Mouse (Mus musculus) bone marrow macrophage, adult 2 months (primary cell): ENCODE measurements at regions not wholly inside any gene's neighbourhood (a gene's known extent, or its start where the extent isn't known, plus 50 kb on each side); places are given as distances from the start of the nearest gene placed in this dataset.

Experiments used
- CTCF ChIP-seq: IDR thresholded peaks from 2 replicates; pipeline ENCODE4 v1.5.1; 2012; ENCODE audit warnings: low read depth, mild to moderate bottlenecking, low read length, moderate library complexity
- POLR2A ChIP-seq: IDR thresholded peaks from 2 replicates; pipeline ENCODE4 v1.6.1; 2012; ENCODE audit warnings: mild to moderate bottlenecking, low read depth, low read length, borderline replicate concordance

- TF ChIP-seq CTCF = no peak
- no peak for TF ChIP-seq POLR2A
These were observed 97.8 kb upstream of the Galnt18 start for GRCm38 (mm10) chr7:111877591-111877990.
